Mouse (Mus musculus): ENCODE data around the gene Stk32c.

GRCm38 (mm10) chr7:139093781-139094180, 119.3 kb downstream of the Stk32c start:
- TF ChIP-seq CTCF (IDR thresholded peaks at IDR 0.05; ENCODE audit: low read depth): no peak
- TF ChIP-seq EP300 (IDR thresholded peaks at IDR 0.05; ENCODE audit: low read depth): no peak
